Mouse (Mus musculus) heart, postnatal 0 days (tissue): ENCODE data around the gene F10.

Experiments used
- CTCF ChIP-seq: IDR thresholded peaks from 2 replicates; pipeline ENCODE4 v1.5.1; 2016; ENCODE audit warnings: antibody characterized with exemption, control low read depth, low read depth
- EP300 ChIP-seq: IDR thresholded peaks from 2 replicates; pipeline ENCODE4 v1.6.1; 2016; ENCODE audit warnings: antibody characterized with exemption, low read depth

- TF ChIP-seq CTCF = no peak
- no peak for TF ChIP-seq EP300
Measured at GRCm38 (mm10) chr8:13019560-13019959, 17.5 kb upstream of the F10 start.
